Mouse (Mus musculus) liver, adult 2 months (tissue): ENCODE results near the gene Uqcrc1.

ENCODE experiments used
- CTCF ChIP-seq: fragments of 200-500 bp; IDR thresholded peaks from 2 replicates; pipeline ENCODE4 v1.5.1; 2011; ENCODE audit warnings: low read depth, low read length, control low read depth
- POLR2A ChIP-seq: fragments of 200-500 bp; IDR thresholded peaks from 2 replicates; pipeline ENCODE4 v1.6.1; 2011; ENCODE audit warnings: low read length, control low read depth; ENCODE audit not compliant: insufficient read depth; ENCODE audit errors: extremely low read depth

- TF ChIP-seq CTCF, result no peak
- TF ChIP-seq POLR2A, result no peak
Measured at GRCm38 (mm10) chr9:108963577-108963976, 27.1 kb downstream of the Uqcrc1 start.
